Mouse (Mus musculus) forelimb bud, embryonic 11.5 days (tissue): ENCODE data around the gene Siae.

Experiments used
- DNase-seq: peaks from one replicate; pipeline ENCODE4 v3.0.0-alpha.2; 2012; ENCODE audit warnings: low read depth, low spot score

The Siae gene

GRCm38 (mm10) chr9:37681123-37681522 is 125.6 kb downstream of the Siae start:
- no peak for DNase-seq

GRCm38 (mm10) chr9:37687288-37687940 is 131.9 kb downstream of the Siae start:
- no peak for DNase-seq

- no peak for DNase-seq
Measured at GRCm38 (mm10) chr9:37687941-37688303, 132.4 kb downstream of the Siae start.

- DNase-seq: peak; percentile 48
Measured at GRCm38 (mm10) chr9:37689970-37690686, 134.6 kb downstream of the Siae start.
